Mouse (Mus musculus) thymus, postnatal 36 days (tissue): ENCODE measurements around the gene Gstz1.
"Not testable (repeated sequence)": the region's sequence is repeated elsewhere in the genome, so short reads cannot be mapped to it uniquely, and the experiment has no call there.

Experiments used
- DNase-seq, 2 experiments: peaks; one replicate each; pipeline ENCODE4 v3.0.0; 2022; ENCODE audit warnings: mixed read lengths in 2 of 2

Gstz1 gene

DNA sequence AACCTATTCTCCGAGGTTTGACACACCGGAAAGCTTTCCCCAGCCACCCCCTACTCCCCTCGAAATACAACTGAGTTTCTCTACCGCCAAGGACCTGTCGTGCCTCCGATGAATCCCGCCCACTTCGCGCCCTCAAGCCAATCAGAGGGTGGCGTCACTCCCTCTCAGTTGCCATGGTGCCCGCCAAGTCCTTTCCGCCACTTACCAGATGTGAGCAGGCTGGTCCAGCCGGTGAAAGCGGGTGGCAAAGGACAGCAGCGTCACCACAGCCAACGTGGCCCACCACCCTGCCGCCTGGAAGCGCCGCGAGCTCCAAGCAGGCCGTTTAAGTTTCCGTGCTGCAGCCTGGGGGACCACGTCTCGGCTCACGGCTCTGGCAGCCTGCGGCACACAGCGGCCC lies at the start of gene Gstz1:
Gstz1 (plus strand) TSS at position 200 of the 400 bp plus-strand sequence.
- peak; percentile 89 to 92 for DNase-seq

- DNase-seq, result no peak
These were observed 46.6 kb upstream of the Gstz1 start for GRCm38 (mm10) chr12:87100331-87100730.

- DNase-seq, result no peak
These were observed 44.8 kb upstream of the Gstz1 start, which contains the start of gene Ngb for GRCm38 (mm10) chr12:87102165-87102631. Gene Ngb (minus strand): TSS chr12:87102539.

GRCm38 (mm10) chr12:87103471-87103870 lies 43.5 kb upstream of the Gstz1 start:
- no peak for DNase-seq

- no peak for DNase-seq
These were observed 42.2 kb upstream of the Gstz1 start for GRCm38 (mm10) chr12:87104796-87105195.

GRCm38 (mm10) chr12:87107357-87107977 lies 39.5 kb upstream of the Gstz1 start:
- DNase-seq, result no peak

DNA sequence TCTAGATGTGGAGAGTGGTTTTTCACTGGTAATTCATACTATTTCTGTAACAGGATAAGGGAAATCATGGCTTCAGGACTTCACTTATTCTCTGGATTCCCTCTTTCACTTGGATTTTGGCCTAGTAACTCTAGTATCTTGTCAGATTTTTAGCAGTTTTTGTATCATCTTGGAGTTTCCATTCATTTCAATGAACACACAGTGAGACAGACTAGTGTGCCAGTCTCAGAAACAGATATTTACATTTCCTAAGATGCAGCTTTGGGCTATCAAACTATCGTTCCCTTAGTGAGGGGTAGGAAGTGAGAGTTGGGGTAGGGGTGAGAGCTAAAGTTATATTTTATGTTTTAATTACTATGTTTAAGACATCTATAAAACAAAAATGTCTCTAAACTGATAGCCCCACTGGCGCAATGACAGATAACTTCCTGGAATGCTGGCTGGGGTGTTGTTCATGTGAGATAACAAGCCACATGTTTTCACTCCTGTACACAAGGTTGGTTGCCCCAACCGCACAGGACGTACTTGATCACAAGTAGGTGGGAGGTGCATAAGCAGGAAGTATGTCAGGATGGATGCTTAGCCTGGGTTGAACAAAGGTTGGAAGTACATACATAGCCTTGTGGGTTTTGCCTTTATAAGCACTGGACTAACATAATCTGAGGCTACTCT lies 24.9 kb upstream of the Gstz1 start:
- no peak for DNase-seq

DNA sequence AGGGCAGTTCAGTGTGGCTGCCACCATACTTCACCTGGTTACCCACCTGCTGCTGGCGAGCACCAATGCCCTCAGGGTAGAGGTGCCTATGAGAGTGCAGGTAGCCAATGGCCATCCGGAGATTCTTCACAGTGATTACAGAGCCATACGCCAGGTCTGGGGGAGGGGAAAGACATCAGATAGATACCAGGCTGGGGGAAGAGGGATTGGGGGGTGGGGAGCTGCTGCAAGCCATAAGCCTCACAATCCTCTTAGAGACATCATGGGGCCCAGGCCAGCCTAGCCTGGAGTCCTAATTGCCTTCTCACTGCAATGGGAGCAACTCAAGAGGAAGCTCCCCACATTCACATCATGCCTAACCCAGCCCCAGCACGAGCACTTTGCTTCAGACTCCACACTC lies 19.7 kb upstream of the Gstz1 start:
- DNase-seq, result no peak

DNA sequence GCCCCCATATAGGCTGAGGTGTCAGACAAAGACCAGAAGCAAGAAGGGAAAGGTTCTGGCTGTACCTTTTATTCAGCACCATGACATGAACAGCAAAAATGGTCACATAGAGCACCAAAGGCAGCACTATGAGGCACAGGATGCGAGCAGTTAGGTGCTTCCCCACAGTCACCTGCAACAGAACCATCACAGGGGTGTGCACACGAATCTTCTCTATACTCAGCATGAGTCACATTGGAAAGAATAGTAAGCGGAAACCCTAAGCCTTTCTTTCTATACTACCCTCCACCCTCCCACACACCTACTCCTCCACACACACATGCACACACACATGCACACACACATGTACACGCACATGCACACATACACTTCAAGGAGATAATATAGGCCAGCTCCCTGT lies 16.7 kb upstream of the Gstz1 start:
- DNase-seq, result no peak

GRCm38 (mm10) chr12:87131181-87131580 lies 15.8 kb upstream of the Gstz1 start:
- DNase-seq, result no peak

GRCm38 (mm10) chr12:87131619-87132018 lies 15.3 kb upstream of the Gstz1 start:
- DNase-seq, result peak; percentile 25 to 33

DNA sequence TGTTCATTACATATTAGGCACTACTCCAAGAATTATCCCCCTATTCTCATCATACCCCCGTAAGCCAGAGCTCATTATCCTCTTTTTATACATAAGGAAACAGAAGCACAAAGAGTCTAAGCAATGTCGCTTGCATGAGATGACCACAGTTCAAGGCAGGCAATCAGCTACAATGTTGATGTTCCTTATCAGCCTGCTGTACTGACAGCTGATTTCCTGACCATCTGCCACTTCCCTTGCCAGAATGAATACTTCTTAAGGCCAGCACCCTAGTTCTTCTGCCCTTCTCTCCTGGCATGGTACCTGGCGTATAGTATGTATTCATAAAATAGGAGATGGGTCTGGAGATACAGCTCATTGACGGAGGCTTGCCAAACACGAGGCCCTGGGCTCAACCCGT lies 14.8 kb upstream of the Gstz1 start:
- DNase-seq, result no peak

GRCm38 (mm10) chr12:87132784-87133183 lies 14.2 kb upstream of the Gstz1 start:
- DNase-seq, result no peak

DNA sequence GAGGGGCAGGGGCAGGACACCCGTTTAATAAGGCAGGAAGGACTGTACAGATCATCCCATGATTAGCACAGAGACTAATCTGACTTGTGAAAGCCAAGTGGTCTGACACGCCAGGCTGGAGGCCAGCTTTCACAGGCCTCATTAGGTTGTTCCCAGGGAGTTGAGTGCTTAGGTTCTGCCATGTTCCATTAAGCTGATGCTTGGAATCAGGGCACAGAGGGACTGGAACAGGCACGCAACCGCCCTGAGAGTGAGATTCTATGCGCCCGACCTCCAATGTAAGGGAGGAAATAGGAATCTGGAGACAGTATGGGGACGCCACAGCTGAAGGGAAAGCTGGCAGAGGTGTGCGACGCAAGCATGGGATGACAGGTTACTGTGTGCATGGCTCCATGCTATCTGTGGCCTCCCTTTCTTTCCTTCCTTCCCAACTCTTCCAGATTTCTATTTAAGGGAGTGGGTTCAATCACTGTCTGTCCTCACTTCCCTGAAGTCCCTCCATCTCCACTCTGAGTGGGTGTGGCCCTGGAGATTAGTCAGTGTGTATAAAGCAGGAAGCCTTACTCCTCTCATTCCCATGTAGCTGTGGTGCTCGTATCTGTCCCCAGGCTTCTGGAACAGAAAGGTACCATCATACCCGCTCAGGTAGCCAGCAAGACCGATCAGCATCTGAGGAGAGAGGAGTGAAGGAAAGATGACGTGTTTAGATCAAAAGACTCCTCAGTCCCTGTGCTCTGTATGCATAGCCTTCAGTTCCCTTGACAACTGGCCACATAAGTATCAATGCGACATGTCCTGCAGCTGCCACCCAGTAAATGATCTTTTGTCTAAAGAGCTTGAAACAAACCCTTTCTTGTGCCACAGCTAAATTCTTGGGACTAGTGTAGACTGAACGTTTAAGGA lies 9.3 kb upstream of the Gstz1 start:
- DNase-seq, result no peak

GRCm38 (mm10) chr12:87138342-87138701 lies 8.6 kb upstream of the Gstz1 start:
- no peak for DNase-seq

DNA sequence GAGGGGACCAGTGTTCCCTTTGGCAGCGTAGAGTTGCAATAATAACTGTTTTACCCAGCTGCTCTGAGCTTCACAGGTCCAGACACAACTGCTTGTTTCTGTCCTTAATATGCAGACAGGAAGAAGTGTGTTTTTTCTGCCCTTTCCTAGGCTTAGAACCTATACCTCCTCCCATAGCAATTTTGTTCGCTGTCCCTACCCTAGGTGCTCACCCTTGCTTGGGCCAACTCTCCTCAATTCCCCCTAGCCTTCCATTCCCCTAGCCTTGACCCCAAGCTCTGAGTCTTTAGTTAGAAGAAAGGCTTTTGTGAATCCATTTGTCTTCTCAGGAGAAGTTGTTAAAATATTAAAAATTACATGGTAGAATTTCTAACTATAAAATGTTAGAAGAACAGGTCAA lies 8.2 kb upstream of the Gstz1 start:
- no peak for DNase-seq

- DNase-seq, result no peak
These were observed 4.8 kb upstream of the Gstz1 start for GRCm38 (mm10) chr12:87142156-87142555.

DNA sequence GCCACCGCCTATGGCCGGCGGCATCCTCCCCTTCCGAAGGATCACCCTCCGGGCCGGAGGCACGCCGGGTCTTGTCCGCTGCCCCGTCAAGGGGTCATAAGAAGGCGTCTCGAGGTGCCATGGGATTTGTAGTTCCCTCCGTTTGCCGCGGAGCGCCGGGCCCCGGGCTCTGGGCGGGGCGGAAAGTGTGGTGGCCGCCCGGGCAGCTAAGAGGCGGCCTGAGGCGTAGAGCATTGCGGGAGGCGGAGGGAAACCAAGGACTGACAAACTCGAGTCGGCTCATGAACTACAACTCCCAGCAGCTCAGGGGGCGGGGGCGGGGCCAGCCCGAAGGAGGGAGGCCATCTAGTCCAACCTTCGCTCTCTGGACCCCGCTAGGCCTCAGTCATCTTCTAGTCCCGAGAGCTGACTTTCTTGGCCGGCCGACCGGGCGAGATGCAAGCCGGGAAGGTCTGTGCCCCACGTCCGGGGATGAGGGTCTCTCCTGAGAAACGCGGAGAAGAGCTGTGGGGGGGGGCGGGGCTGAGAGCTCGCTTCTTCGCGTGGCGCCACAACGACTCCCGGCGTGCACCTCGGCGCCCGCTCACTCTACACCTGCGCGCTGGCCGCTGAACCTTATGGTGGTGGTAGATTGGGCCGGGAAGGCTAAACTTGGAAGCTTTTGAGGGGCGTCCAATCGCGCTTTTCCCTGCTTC lies 577 bp downstream of the Gstz1 start, which contains the start of gene Pomt2:
Pomt2 (minus strand) TSS at position 574 of the 695 bp plus-strand sequence.
- peak; percentile 83 to 91 for DNase-seq

GRCm38 (mm10) chr12:87148136-87148535 lies 1.2 kb downstream of the Gstz1 start:
- DNase-seq, result no peak

- DNase-seq, result no peak
These were observed 2.5 kb downstream of the Gstz1 start for GRCm38 (mm10) chr12:87149471-87149870.

- DNase-seq, result not testable (repeated sequence)
These were observed 7.5 kb downstream of the Gstz1 start for GRCm38 (mm10) chr12:87154448-87154847.

GRCm38 (mm10) chr12:87157361-87157760 lies 10.4 kb downstream of the Gstz1 start:
- DNase-seq, result no peak

- DNase-seq, result no peak
These were observed 11.1 kb downstream of the Gstz1 start for GRCm38 (mm10) chr12:87158099-87158498.
